11 mouse cellular contexts compared by ENCODE assay signal in genomic region chr13:60672882-60673675, GRCm38 (mm10).
A peak's percentile ranks its signal among the peaks of the same experiment; 100 is the strongest.
DNase-seq lines count a peak whose midpoint lies in the region; ATAC-seq and TF ChIP-seq lines count a peak whose summit lies in the region.
"Had no signal": no experiment of that assay in that cellular context is flagged by ENCODE, and none has a peak within 500 bp of the region (broad histone marks: within the 10 kb centered on the region; RNA-seq: fewer than 3 reads in every experiment).

No protein-coding gene starts in this region.

- DNase-seq in kidney, postnatal 14 days: no peak
- peak; percentile 42 for DNase-seq in liver, postnatal 0 days
- peak; percentile 32 to 52 for DNase-seq in spleen, postnatal 10 days (ENCODE audit: low spot score in 2 of 2)
- no peak for DNase-seq in frontal cortex, adult 2 months (ENCODE audit: extremely low spot score in 1 of 2, low spot score in 1 of 2)
- DNase-seq in adrenal gland, adult 18-20 months (ENCODE audit: low spot score in 2 of 2): no peak
- no peak for DNase-seq in thymus, postnatal 14 days
- DNase-seq: gastrocnemius, postnatal 36 days; kidney, postnatal 10 days had no signal

- no peak overlapping the region for H3K9ac ChIP-seq in kidney, embryonic 15.5 days
- no peak overlapping the region for H3K9ac ChIP-seq in liver, postnatal 0 days (replicated peaks)

- no peak for ATAC-seq in kidney, embryonic 15.5 days (replicated peaks; ENCODE audit: low FRiP score)
- peak; percentile 95 for ATAC-seq in erythroblast, adult 5-6 weeks (replicated peaks; ENCODE audit: low FRiP score, poor library complexity, severe bottlenecking)
- ATAC-seq in liver, postnatal 0 days: peak; percentile 78

- no peaks in the 10 kb centered on the region for H3K9me3 ChIP-seq in kidney, embryonic 15.5 days (replicated peaks)
- no peaks in the 10 kb centered on the region for H3K9me3 ChIP-seq in liver, postnatal 0 days (ENCODE audit: low read length)

- H3K4me2 ChIP-seq in kidney, embryonic 15.5 days: no peak overlapping the region
- H3K4me2 ChIP-seq in liver, postnatal 0 days (ENCODE audit: low read depth, low read length): peak overlapping the region; percentile 60

- H3K27ac ChIP-seq in kidney, embryonic 15.5 days: 0 out of 2 replicates have a peak overlapping the region, but pooled peaks have one; percentile 15
- peak overlapping the region; percentile 69 for H3K27ac ChIP-seq in liver, postnatal 0 days (ENCODE audit: low read depth)

- H3K27me3 ChIP-seq in kidney, embryonic 15.5 days: no peaks in the 10 kb centered on the region
- no peaks in the 10 kb centered on the region for H3K27me3 ChIP-seq in liver, postnatal 0 days (ENCODE audit: insufficient read depth, low read length)
- H3K27me3 ChIP-seq: CH12.LX had no signal

- peak; percentile 53; the same call in 1 of the 2 replicates for TF ChIP-seq EP300 in liver, postnatal 0 days (IDR thresholded peaks at IDR 0.05; ENCODE audit: low read depth)

- TF ChIP-seq CTCF in liver, postnatal 0 days (IDR thresholded peaks at IDR 0.05; ENCODE audit: low read depth): no peak

- H3K4me3 ChIP-seq in kidney, embryonic 15.5 days (replicated peaks): no peak overlapping the region
- peak overlapping the region; percentile 12; the same call in 1 of the 2 replicates for H3K4me3 ChIP-seq in liver, postnatal 0 days (ENCODE audit: low read depth, low read length)

- H3K4me1 ChIP-seq in kidney, embryonic 15.5 days: peaks cover 52% of the 10 kb centered on the region
- peaks cover 50% of the 10 kb centered on the region for H3K4me1 ChIP-seq in liver, postnatal 0 days (ENCODE audit: insufficient read depth)

- WGBS in kidney, embryonic 15.5 days: 88% methylated on average over 11 of the region's 11 CpGs
- 26% methylated on average over 11 of the region's 11 CpGs for WGBS in liver, postnatal 0 days (ENCODE audit: insufficient replicate concordance)

- no peaks in the 10 kb centered on the region for H3K36me3 ChIP-seq in kidney, embryonic 15.5 days
- H3K36me3 ChIP-seq in liver, postnatal 0 days (replicated peaks; ENCODE audit: insufficient read depth, low read length): no peaks in the 10 kb centered on the region

Comparison
In these comparisons a context has a peak if more than half of its experiments do, and no peak if none do; other contexts are left out.
1. DNase-seq: peak in liver, postnatal 0 days (single experiment) and spleen, postnatal 10 days (2 of 2); none in kidney, postnatal 14 days (single experiment), frontal cortex, adult 2 months (0 of 2), adrenal gland, adult 18-20 months (0 of 2) and thymus, postnatal 14 days (single experiment).